Mouse (Mus musculus) left cerebral cortex, postnatal 4 days (tissue): Measurements from ENCODE around the gene Stk32c. TPM values are rescaled to one million over a fixed set of nuclear protein-coding genes. Genes with fewer than 3 reads are reported as not detected.
A peak's percentile ranks its signal among the peaks of the same experiment; 100 is the strongest.

ENCODE experiments used
- DNase-seq: peaks from one replicate; pipeline ENCODE4 v3.0.0-alpha.2; 2022
- intact Hi-C: fragments of 180-260 bp; cut with DNase I; formaldehyde crosslinking; loops from one replicate; pipeline ENCODE4 v1.15.1; 2025
- total RNA-seq, 2 experiments: library from RNA; stranded (reverse); gene quantifications; 2 replicates each; pipeline ENCODE4 v1.2.3; 2021

Gene Stk32c
- 10 to 100 TPM; 53.9 to 59.5 TPM for total RNA-seq

GRCm38 (mm10) chr7:139212754-139213745 lies at the start of gene Stk32c, which contains the start of gene Lrrc27:
Gene Stk32c, minus strand, starts transcription at chr7:139213307.
Gene Lrrc27, plus strand, starts transcription at chr7:139212988.
- DNase-seq: peak; percentile 98
- intact Hi-C loops: no loop called here

GRCm38 (mm10) chr7:139257752-139258542 lies 44.8 kb upstream of the Stk32c start:
- intact Hi-C loops: no loop called here
- no peak for DNase-seq

GRCm38 (mm10) chr7:139254626-139255025 lies 41.5 kb upstream of the Stk32c start:
- no peak for DNase-seq
- intact Hi-C loops: no loop called here

- no peak for DNase-seq
- intact Hi-C loops: no loop called here
Observed at GRCm38 (mm10) chr7:139253462-139253861, 40.4 kb upstream of the Stk32c start.

GRCm38 (mm10) chr7:139252986-139253385 lies 39.9 kb upstream of the Stk32c start:
- intact Hi-C loops: no loop called here
- DNase-seq: no peak

GRCm38 (mm10) chr7:139252566-139252965 lies 39.5 kb upstream of the Stk32c start:
- DNase-seq: no peak
- intact Hi-C loops: no loop called here

GRCm38 (mm10) chr7:139251881-139252301 lies 38.8 kb upstream of the Stk32c start:
- intact Hi-C loops: no loop called here
- peak; percentile 80 for DNase-seq

GRCm38 (mm10) chr7:139249406-139250210 lies 36.5 kb upstream of the Stk32c start:
- intact Hi-C loops: no loop called here
- no peak for DNase-seq

GRCm38 (mm10) chr7:139248615-139249405 lies 35.7 kb upstream of the Stk32c start:
- intact Hi-C loops: no loop called here
- no peak for DNase-seq

GRCm38 (mm10) chr7:139247881-139248614 lies 34.9 kb upstream of the Stk32c start, which contains the start of gene Pwwp2b:
Gene Pwwp2b, plus strand, starts transcription at chr7:139248482.
- intact Hi-C loops: no loop called here
- peak; percentile 45 for DNase-seq

GRCm38 (mm10) chr7:139246931-139247880 lies 34.1 kb upstream of the Stk32c start:
- intact Hi-C loops: no loop called here
- DNase-seq: no peak

GRCm38 (mm10) chr7:139246086-139246485 lies 33.0 kb upstream of the Stk32c start:
- intact Hi-C loops: no loop called here
- DNase-seq: no peak

- no peak for DNase-seq
Observed at GRCm38 (mm10) chr7:139239432-139239831, 26.3 kb upstream of the Stk32c start.

GRCm38 (mm10) chr7:139235651-139236358 lies 22.7 kb upstream of the Stk32c start:
- intact Hi-C loops: loop anchor here (2.0 to 10.0 kb wide), 2 partner anchors 63 to 239 kb away; no protein-coding TSS in a partner anchor
- no peak for DNase-seq

More at GRCm38 (mm10) chr7:139239432-139239831, 26.3 kb upstream of the Stk32c start:
- intact Hi-C loops: loop anchor here (10.0 kb wide), 1 partner anchor 235 kb away; no protein-coding TSS in a partner anchor

GRCm38 (mm10) chr7:139234426-139235188 lies 21.5 kb upstream of the Stk32c start:
- intact Hi-C loops: loop anchor here (2.0 to 10.0 kb wide), 2 partner anchors 64 to 240 kb away; no protein-coding TSS in a partner anchor
- DNase-seq: peak; percentile 45

- DNase-seq: peak; percentile 89
- intact Hi-C loops: loop anchor here (2.0 to 10.0 kb wide), 2 partner anchors 65 to 241 kb away; no protein-coding TSS in a partner anchor
Observed at GRCm38 (mm10) chr7:139233714-139234113, 20.6 kb upstream of the Stk32c start.
